Mouse (Mus musculus) left cerebral cortex, postnatal 25 days (tissue): ENCODE data around the gene Rbp2. TPM values are rescaled to one million over a fixed set of nuclear protein-coding genes. Genes with fewer than 3 reads are reported as not detected.
A peak's percentile ranks its signal among the peaks of the same experiment; 100 is the strongest.

Source experiments
- DNase-seq, 2 experiments: peaks; one replicate each; pipeline ENCODE4 v3.0.0; 2022; ENCODE audit warnings: low spot score in 2 of 2, mixed read lengths in 1 of 2
- intact Hi-C: fragments of 180-260 bp; cut with DNase I; formaldehyde crosslinking; loops from one replicate; pipeline ENCODE4 v1.15.1; 2025
- total RNA-seq, 2 experiments: library from RNA; stranded (reverse); gene quantifications; 2 replicates each; pipeline ENCODE4 v1.2.3; 2021

Gene Rbp2
- total RNA-seq = not detected

DNA sequence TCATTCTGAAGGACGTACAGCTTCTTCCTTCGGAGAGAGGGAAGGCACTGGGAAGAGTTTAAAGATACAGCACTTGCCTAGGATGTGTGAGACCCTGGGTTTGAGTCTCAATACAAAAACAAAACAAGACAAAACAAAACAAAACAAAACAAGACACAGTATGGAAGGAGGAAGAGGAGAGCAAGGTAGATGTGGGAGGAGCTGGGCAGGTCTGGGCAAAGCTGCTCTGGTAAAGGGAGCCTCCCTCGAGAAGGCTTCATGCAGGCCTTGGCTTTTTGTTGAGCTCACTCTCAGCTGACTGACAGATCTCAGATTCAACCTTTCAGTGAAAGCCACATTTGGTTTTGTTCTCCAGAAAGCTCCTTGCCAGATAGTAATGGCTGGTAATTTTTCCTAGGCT lies at the start of gene Rbp2:
TSS of gene Rbp2 (plus strand) at position 301 of the 400 bp plus-strand sequence.
- no peak for DNase-seq
- intact Hi-C loops = no loop called here

DNA sequence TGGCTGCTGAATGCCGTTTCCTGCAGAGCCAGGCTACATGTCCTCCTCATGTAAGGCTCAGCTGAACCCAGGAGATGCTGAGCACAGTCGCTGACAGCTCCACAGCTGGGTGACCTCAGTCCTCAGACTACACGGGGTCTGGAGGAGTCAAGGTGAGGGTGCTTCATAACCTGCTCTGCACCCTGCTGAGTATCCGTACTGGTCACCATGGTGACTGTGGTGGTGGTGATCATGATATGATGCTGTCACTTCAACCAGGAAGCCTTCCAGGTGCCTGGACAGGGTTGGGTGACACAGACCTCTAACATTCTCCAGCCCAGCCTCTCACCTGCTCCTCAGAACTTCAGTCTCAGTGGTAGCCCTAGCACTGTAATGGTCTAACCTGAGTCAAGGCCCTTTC lies 48.1 kb upstream of the Rbp2 start:
- DNase-seq = no peak

DNA sequence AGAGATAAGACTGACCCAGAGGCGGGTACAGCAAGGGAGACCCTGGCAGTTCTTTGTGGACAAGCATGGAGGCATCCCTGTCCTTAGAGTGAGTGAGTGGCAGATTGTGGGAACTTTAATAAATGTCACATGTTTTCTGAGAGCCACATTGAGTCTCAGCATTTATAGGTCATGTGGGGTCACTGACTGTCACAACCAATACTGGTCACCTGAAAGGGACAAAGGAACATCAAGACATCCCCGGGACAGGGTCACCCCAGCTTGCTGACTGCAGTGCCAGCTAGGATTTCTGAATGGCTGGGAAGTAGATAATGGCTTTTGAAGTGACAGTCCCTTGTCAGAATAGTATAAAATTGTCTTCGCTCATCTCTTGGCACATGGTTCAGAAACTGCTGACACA lies 46.8 kb upstream of the Rbp2 start:
- intact Hi-C loops = no loop called here
- no peak for DNase-seq

More for the DNA sequence above, 48.1 kb upstream of the Rbp2 start:
- intact Hi-C loops = no loop called here

DNA sequence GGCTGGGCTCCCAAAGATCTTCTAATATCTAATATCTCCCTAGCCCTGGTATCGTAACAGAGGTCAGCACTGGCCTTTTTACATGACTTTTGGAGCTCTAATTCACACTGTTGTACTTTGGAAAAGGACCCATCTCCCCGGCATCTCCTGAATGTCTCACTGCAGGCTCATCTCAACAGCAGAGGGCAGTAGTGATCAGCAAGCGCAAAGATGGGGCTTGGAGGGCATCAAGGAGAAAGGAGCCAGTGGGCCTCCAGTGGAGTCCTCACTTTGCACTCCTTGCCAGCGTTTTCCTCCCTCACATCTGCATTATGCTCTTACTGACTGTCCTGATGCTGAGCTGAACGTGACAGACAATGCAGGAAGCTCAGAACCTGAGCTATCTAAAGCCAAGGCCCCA lies 43.3 kb upstream of the Rbp2 start:
- intact Hi-C loops = loop anchor here (1.0 to 5.0 kb wide), 2 partner anchors 75 to 96 kb away; no protein-coding TSS in a partner anchor
- peak; percentile 24 to 29 for DNase-seq

DNA sequence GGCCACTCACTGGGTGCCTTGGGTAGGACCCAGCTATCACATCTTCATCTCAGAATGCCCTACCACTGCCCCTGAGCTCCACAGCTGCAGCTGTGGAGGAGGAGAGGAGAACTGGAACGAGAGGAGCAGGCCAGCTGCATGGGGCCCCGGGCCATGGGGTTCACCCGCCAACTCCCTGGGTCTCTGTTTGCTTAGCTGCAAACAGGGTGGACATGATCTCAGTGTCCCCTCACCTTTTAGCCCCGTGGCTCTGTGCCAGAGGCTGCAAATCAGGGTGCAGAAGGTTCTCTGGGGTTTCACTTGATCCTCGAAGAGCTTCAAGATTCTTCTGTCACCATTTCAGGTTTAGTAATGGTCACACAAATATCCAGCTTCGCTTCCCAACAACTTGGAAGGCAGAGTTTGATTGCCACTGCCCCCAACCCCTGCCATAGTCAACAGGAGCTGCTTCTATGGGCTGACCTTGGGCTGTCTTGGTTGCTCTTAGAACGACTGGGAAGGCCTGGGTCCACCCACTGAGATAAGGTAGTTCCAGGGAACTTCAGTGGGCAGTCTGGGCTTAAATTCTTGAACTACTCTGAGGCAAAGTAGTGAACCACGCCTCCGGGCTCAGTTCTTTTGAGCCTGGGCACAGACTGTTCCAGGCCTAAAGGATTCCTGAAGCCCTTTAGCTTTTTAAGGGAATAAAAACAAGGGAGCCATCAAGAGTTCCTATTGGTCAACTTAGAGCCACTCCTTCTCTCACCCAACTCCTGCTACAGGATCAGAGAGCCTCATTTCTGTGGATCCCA lies 40.4 kb upstream of the Rbp2 start:
- DNase-seq = no peak
- intact Hi-C loops = no loop called here

DNA sequence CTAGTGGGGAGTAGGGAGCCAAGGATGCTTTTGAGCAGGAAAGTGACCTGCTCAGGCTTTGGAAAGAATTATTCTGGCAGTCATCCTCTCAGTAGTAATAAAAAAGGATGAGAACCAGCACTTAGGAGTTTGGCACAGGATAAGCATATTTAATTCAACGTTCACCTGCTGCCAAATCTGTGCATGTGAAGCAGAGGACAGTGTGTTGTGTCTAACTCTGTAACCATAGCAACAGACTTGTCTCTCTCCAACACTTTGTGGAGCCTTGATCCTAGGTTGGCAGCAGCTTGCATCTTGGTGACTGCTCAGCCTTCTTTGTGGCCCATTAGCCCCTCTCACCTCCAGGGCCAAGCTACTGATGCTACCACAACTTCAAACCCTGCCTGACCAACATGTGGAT lies 34.9 kb upstream of the Rbp2 start:
- intact Hi-C loops = no loop called here
- peak in 1 of 2 experiments; percentile 30 for DNase-seq

DNA sequence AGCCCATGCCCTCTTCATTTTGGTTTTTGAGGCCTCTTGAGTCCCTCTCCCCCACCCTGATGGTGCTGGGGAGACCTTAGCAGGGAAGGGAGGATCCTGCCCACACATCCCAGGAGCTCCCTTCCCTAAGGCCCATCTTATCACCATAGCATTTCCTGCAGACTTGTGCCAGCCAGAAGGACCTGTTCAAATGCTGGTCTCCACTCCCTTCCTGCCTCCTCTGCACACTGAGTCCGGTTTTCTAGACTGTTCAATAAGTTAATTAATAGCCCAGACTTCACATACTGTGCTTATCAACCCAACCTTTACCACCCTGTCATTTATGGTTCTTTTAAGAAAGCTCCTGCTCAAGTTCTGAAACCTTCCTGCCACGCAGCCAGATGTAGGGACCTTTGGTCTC lies 19.2 kb upstream of the Rbp2 start:
- intact Hi-C loops = no loop called here
- no peak for DNase-seq

DNA sequence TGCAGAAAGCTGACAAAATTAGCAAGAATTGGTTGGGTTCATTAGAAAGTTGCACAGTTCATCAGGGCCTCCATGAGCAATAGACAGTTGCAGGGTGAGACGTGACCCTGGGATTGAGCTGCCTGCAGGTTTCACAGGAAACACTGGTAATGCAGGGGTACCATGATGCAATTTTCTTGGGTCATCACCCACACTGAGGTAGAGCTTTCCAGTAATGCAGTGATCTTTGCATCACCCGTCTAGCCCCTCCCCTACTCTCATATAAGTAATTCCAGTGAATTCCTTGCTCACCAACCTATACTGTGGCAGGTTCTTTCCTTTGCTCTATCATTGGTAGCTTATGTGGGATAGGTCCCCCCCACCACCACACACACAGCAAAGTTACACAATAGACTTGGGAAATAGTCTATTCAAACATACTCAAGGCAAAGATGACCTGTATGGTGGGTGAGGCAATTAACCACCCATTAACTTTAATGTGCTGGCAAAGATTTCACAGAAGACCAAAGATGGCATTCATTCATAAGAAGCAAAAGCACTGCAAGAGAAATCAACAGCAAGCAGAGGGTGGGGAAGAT lies 5.7 kb upstream of the Rbp2 start:
- intact Hi-C loops = no loop called here

DNA sequence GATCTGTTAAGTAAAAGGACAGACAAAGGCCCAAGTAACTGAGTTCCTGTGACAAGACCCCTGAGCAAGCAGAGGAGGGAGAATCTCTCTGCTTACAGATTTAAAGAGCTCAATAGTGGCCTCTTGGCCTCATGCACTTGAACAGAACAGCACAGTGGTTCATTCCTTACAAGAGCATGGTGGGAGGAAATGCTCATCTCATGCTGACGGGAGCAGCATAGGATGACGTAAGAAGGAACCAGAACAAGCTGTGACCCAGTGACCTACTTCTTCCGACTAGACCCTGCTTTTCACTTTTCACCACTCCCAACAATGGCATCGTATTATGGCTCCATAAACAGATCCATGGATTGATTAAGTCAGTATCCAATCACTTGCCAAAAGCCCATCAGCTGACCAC lies 3.7 kb upstream of the Rbp2 start:
- DNase-seq = no peak
- intact Hi-C loops = no loop called here

More for the DNA sequence above, 5.7 kb upstream of the Rbp2 start:
- no peak for DNase-seq

DNA sequence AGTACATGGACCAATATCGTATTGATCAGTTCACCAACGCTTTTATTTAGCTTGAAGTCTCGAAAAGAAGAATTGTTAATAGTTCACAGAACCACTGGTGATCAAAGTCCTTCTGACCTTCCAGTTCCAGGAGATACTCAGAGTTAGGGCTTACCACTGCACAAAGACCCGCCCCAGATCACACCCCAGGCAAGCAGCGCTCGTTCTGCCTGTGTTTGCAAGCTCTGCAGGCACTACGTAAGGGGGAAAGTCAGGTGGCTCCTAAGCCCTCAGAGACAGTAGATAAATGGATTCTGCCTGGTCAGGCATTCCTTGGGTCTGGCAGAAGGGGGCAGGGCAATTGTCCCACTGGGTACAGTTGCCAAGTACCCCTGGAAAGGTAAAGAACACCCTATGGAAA lies 895 bp upstream of the Rbp2 start:
- intact Hi-C loops = no loop called here
- no peak for DNase-seq

DNA sequence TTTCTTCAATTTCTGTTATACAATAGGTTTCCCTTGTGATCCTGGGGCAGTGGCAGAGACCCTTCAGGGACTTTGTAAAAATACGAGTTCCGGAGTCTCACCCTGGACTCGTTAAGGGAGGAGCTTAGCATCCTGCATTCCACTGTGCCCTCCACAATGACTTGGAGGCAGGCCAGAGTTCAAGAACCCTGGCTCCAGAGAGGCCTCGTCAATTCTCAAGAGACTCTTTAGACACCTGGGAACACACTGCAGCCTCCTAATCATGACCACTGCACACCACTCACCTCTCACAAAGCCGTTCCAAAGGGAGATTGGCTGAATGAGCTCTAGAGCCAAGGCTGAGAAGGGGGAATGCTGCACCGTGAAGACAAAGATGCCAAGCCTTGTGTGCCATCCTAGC lies 1.4 kb downstream of the Rbp2 start:
- intact Hi-C loops = no loop called here
- no peak for DNase-seq

DNA sequence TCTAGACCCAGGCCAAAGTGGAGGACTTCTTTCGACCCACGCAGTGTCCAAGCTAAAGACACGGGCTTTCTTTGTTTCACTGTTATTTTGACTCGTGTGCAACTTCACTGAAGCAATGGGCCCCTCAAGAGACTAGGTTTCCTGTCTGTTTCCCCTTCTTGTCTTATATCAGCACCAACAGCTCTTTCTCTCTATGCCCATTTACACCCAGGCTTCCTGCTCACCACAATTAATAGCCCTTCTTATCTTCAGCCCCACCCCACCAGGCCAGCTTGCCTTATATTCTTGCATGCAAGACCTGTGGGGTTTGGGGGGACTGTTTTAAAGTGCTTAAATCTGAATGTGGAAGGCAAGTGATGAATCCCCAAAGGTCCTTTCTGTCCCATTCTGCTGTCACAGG lies 3.6 kb downstream of the Rbp2 start:
- DNase-seq = no peak

DNA sequence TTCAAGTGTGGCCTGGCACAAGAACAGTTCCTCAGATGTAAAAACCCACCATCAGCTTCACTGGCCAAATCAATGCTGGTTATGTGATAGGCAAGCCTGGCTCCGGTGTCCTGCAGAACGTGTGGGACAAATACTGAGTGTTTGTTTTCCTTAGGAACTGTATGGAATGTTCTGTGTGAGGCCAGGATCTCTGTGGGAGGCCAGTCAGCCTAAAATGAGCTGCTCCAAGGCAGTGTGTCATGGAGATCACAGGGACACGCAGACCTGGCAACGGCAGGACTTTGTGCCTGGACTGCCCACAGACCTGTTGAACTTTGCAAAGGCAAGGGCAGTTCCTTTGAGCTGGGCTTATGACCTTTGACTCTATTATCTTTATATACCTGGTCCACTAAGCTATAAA lies 4.2 kb downstream of the Rbp2 start:
- no peak for DNase-seq
- intact Hi-C loops = no loop called here

More for the DNA sequence above, 3.6 kb downstream of the Rbp2 start:
- intact Hi-C loops = no loop called here

DNA sequence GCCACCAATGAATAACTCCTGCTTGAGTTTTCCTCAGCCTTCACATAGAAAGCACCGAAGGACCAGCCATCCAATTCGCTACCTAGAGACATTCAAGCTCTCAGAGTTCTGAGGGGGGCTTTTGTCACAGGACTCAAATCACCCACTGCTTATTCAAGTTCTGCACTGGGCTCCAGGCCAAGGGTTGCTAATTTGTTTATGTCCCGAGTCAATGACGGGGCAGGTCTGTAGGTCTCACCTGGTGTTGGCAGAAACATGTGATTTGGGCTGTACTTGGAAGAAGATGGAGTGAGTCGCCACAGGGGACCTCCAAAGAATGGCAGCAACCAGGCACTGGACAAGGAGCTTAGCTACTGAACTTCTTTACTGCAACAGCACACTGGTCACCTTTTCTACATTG lies 5.2 kb downstream of the Rbp2 start:
- intact Hi-C loops = no loop called here

DNA sequence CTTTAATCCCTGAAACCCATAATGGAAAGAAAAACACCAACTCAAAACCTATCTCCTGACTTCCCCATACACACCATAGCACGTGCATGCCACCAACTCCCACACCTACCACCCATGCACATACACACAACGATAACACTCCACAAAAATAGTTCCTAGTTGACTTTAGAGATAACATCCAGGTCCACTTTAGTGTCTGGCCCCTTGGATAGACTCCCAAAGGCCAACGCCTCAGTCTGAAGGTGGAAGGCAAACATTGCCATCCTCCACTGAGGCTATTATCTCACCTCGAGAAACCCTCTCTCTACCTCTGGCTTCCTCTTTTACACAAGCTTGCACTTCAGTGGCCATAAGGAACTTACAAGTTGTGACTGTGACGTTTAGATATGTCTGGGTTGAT lies 6.3 kb downstream of the Rbp2 start:
- intact Hi-C loops = no loop called here
- no peak for DNase-seq

More for the DNA sequence above, 5.2 kb downstream of the Rbp2 start:
- no peak for DNase-seq

DNA sequence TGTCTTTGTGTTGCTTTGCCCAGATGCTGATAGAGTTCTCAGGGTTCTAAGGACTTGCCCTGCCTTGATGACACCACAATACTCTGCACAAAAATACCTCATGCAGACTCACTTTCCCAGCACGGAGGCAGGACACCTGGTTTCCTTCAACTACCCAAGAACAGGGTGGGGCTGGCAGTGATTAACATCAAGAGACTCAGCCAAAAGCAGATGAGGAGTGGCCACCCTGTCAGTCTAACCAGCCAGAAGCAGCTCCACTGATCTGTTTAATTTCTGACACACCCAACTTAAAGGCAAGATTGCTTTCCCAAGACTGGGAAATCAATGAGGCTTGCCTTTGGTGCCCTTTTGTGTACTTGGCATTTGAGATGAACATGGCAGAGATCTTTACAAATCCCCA lies 6.9 kb downstream of the Rbp2 start:
- no peak for DNase-seq
- intact Hi-C loops = no loop called here

DNA sequence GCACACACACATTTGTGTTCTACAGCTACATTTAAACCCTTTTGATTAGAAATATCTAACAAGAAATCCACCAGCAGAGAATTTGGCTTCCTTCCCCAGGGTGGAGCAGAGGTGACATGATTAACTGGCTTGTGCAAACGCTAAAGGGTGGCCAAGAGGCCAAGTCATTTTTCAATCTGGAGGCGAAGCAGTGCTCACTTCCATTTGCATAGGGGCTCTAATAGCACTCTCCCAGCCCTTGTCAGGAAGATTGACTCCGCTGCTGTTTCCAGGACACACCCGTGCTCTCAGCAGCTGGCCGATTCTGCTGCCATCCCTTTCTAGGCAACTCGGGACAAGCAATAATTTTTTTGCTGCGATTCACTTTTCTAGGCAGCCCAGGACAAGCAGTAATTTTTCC lies 11.2 kb downstream of the Rbp2 start:
- intact Hi-C loops = no loop called here
- no peak for DNase-seq

DNA sequence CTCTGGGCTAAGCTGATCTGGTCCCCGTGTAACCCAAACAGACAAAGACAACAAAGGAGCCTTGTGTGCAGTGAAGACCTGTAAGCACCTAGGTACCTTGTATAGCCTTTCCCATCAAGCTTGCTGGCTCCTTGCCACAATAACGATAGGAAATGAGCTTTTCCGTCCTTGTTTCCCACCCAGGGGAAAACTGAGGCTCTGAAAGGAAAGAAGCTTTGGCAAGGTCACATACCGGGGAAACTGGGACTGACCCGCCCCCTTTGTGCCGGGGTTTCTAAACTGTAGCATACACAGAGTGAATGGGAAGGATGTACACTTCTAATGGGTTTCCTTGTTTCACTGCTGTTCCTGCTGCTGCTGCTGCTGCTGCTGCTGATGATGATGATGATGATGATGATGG lies 12.1 kb downstream of the Rbp2 start:
- intact Hi-C loops = no loop called here
- DNase-seq = no peak

DNA sequence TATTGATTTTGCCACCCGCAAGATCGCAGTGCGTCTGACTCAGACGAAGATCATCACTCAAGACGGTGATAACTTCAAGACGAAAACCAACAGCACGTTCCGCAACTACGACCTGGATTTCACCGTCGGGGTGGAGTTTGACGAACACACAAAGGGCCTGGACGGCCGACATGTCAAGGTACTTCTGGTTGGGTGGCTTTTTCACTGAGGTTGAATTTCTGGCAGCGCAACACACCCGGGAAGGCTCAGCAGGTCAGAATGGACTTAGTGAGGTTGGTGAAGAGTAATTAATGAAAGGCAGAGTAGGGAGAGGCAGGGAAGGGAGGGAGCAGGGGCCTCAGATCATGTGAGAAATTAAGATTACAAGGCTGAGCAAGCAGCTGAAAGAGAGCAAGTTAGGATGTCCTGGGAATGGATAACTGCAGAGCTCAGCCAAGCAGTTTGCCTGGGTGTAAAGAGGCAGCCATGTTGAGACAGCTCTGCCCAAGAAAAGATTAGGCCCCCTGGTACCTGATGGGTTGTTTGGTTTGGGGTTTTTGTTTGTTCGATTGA lies 12.9 kb downstream of the Rbp2 start:
- DNase-seq = no peak

DNA sequence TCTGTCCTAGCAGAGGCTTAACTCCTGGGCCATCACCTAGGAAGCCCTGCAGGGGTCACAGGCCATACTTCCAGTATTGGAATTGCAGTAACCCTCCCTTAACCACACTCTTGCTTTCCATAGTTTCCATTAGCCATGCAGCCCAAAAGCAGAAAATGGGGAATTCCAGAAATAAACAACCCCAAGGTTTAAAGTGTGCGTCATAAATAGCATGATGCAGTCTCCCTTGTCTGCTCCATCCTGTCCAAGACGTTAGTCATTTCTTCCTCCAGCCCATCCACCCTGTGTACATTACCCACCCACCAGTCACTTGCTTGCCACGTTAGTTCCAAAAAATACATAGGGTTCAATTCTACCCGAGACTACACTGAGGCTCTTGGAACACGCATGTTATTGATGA lies 13.7 kb downstream of the Rbp2 start:
- intact Hi-C loops = no loop called here
- DNase-seq = no peak

More for the DNA sequence above, 12.9 kb downstream of the Rbp2 start:
- intact Hi-C loops = no loop called here

DNA sequence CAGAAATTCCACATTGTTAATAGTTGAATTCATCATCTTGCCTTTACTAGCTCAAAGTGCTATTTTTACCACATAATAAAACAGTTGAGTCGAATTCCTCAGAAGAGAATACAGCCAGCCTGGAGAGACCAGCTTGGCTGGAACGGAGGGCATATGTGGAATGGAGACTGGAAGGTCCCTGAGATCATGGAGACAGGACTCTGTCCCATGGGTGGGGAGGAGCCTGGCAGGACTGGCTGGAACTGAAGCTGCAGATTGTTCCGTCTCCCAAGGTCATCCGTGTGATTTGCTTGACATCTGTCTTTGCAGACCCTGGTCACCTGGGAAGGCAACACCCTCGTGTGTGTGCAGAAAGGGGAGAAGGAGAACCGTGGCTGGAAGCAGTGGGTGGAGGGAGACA lies 21.6 kb downstream of the Rbp2 start:
- intact Hi-C loops = no loop called here
- DNase-seq = no peak
